ENCODE assay signal across 13 mouse cellular contexts in the genomic region with DNA sequence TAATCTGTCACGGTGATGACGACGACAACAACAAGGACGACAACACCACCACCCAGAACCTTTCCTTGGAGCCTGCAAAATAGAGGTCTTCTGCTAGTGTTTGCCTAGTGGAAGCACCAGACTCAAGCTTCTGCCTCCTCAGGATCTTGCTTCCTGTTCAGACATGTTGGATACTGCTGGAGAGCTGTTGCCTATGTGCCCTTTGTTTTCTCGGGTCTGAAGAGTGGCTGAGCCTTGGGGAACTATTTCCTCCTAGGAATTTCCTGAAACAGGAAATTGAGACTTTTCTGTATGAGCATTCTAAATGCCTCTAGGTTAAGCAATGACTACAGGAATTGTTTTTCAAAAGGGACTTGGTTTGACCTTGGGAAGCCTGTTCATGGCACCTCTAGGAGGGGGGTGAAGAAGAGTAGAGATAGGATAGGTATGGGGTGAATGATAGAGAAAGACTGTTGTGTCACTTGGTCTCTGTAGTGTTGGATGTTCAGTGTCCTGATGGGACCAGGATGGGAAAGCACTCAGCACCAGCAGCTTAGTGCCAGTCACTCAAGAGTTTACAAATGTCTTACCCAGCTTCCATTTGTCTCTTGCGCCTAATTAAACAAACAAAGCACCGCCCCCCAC. TPM values are rescaled to one million over a fixed set of nuclear protein-coding genes. Genes with fewer than 3 reads are reported as not detected.
DNase-seq lines count a peak whose midpoint lies in the region; ATAC-seq and TF ChIP-seq lines count a peak whose summit lies in the region.
"Had no signal": no experiment of that assay in that cellular context is flagged by ENCODE, and none has a peak within 500 bp of the region (broad histone marks: within the 10 kb centered on the region; RNA-seq: fewer than 3 reads in every experiment).

No protein-coding gene starts in this region.

- no peak for TF ChIP-seq CTCF in lung, adult 2 months (IDR thresholded peaks at IDR 0.05; ENCODE audit: insufficient read depth, low read length)

- H3K27me3 ChIP-seq in heart, embryonic 10.5 days (ENCODE audit: insufficient read depth, poor library complexity, severe bottlenecking) = no peaks in the 10 kb centered on the region
- no peaks in the 10 kb centered on the region for H3K27me3 ChIP-seq in embryonic facial prominence, embryonic 10.5 days (replicated peaks; ENCODE audit: low read depth, poor library complexity, severe bottlenecking)
- no peaks in the 10 kb centered on the region for H3K27me3 ChIP-seq in stomach, embryonic 14.5 days (ENCODE audit: control insufficient read depth, insufficient read depth, low read length)
- H3K27me3 ChIP-seq: embryonic facial prominence, embryonic 15.5 days; liver, embryonic 15.5 days had no signal

- 77% methylated on average over 7 of the region's 7 CpGs for WGBS in heart, embryonic 10.5 days
- 52% methylated on average over 7 of the region's 7 CpGs for WGBS in lung, adult 2 months
- 80% methylated on average over 7 of the region's 7 CpGs for WGBS in embryonic facial prominence, embryonic 10.5 days
- 73% methylated on average over 7 of the region's 7 CpGs for WGBS in stomach, embryonic 14.5 days

- no peak for TF ChIP-seq POLR2A in lung, adult 2 months (IDR thresholded peaks at IDR 0.05; ENCODE audit: borderline replicate concordance, extremely low read depth, low read depth, low read length)

- H3K9ac ChIP-seq in stomach, embryonic 14.5 days (replicated peaks; ENCODE audit: low read depth, low read length) = no peak overlapping the region
- H3K9ac ChIP-seq: embryonic facial prominence, embryonic 15.5 days; liver, embryonic 15.5 days had no signal

- no peak for ATAC-seq in stomach, embryonic 14.5 days (ENCODE audit: insufficient number of reproducible peaks, insufficient read depth, low FRiP score, low read depth)

- H3K4me3 ChIP-seq in heart, embryonic 10.5 days = no peak overlapping the region
- no peak overlapping the region for H3K4me3 ChIP-seq in lung, adult 2 months (replicated peaks; ENCODE audit: extremely low read depth, low read depth, low read length)
- H3K4me3 ChIP-seq in embryonic facial prominence, embryonic 10.5 days = no peak overlapping the region
- no peak overlapping the region for H3K4me3 ChIP-seq in stomach, embryonic 14.5 days (ENCODE audit: low read depth, low read length)
- H3K4me3 ChIP-seq: embryonic facial prominence, embryonic 15.5 days; liver, embryonic 15.5 days had no signal

- H3K27ac ChIP-seq in heart, embryonic 10.5 days = peak overlapping the region; percentile 62; the same call in 1 of the 2 replicates
- H3K27ac ChIP-seq in embryonic facial prominence, embryonic 10.5 days (replicated peaks) = peak overlapping the region; percentile 10; the same call in 1 of the 2 replicates
- peak overlapping the region; percentile 33; the same call in 1 of the 2 replicates for H3K27ac ChIP-seq in stomach, embryonic 14.5 days (ENCODE audit: low read length)
- H3K27ac ChIP-seq: embryonic facial prominence, embryonic 15.5 days; liver, embryonic 15.5 days had no signal

- H3K36me3 ChIP-seq in heart, embryonic 10.5 days = no peaks in the 10 kb centered on the region
- no peaks in the 10 kb centered on the region for H3K36me3 ChIP-seq in embryonic facial prominence, embryonic 10.5 days (replicated peaks)
- H3K36me3 ChIP-seq in stomach, embryonic 14.5 days (ENCODE audit: control insufficient read depth, insufficient read depth, low read length) = no peaks in the 10 kb centered on the region
- H3K36me3 ChIP-seq: embryonic facial prominence, embryonic 15.5 days; liver, embryonic 15.5 days had no signal

- no peak for DNase-seq in heart, embryonic 10.5 days (ENCODE audit: low spot score)
- no peak for DNase-seq in heart, postnatal 4 days
- DNase-seq in lung, adult 2 months = peak; percentile 4
- DNase-seq in lung, postnatal 25 days (ENCODE audit: low spot score) = no peak
- no peak for DNase-seq in embryonic facial prominence, embryonic 10.5 days (ENCODE audit: low spot score)
- DNase-seq in adrenal gland, adult 8-10 months = no peak
- no peak for DNase-seq in spleen, adult 12 weeks (ENCODE audit: low spot score)
- DNase-seq: adrenal gland, postnatal 10 days; cerebellum, adult 18-20 months; thymus, adult 18-20 months had no signal

- no peak overlapping the region for H3K4me2 ChIP-seq in stomach, embryonic 14.5 days (replicated peaks; ENCODE audit: low read depth, low read length)
- H3K4me2 ChIP-seq: embryonic facial prominence, embryonic 15.5 days; liver, embryonic 15.5 days had no signal

- no peaks in the 10 kb centered on the region for H3K9me3 ChIP-seq in heart, embryonic 10.5 days
- H3K9me3 ChIP-seq in embryonic facial prominence, embryonic 10.5 days = no peaks in the 10 kb centered on the region
- no peaks in the 10 kb centered on the region for H3K9me3 ChIP-seq in stomach, embryonic 14.5 days (ENCODE audit: control insufficient read depth, low read depth, low read length)
- H3K9me3 ChIP-seq: embryonic facial prominence, embryonic 15.5 days; liver, embryonic 15.5 days had no signal

- H3K4me1 ChIP-seq in heart, embryonic 10.5 days = peaks cover 48% of the 10 kb centered on the region
- peaks cover 31% of the 10 kb centered on the region for H3K4me1 ChIP-seq in lung, adult 2 months (ENCODE audit: control insufficient read depth, insufficient read depth, low read length)
- H3K4me1 ChIP-seq in embryonic facial prominence, embryonic 10.5 days = peaks cover 35% of the 10 kb centered on the region
- H3K4me1 ChIP-seq in stomach, embryonic 14.5 days (ENCODE audit: control insufficient read depth, insufficient read depth, low read length) = peaks cover 27% of the 10 kb centered on the region

RNA-seq across cellular contexts. Expression of gene Gnaq, which starts 49.3 kb away (rescaled TPM):
- polyA plus RNA-seq in heart, embryonic 10.5 days (2016; fragmentation: Nextera tagmentation; extraction: Ambion mirVana) = 14.6 and 18.9 TPM in 2 replicates
- total RNA-seq in heart, postnatal 4 days (2021) = 10 to 100 TPM; 43.6 to 46.0 TPM
- 23.0 and 34.0 TPM in 2 replicates for polyA plus RNA-seq in lung, adult 2 months (2012; rRNA removed)
- 20.2 and 21.4 TPM in 2 replicates for polyA plus RNA-seq in embryonic facial prominence, embryonic 10.5 days (2016; fragmentation: Nextera tagmentation; extraction: Ambion mirVana)
- polyA plus RNA-seq in stomach, embryonic 14.5 days (2014; fragmentation: Nextera tagmentation; extraction: Ambion mirVana) = 22.6 and 23.3 TPM in 2 replicates
- total RNA-seq in adrenal gland, adult 8-10 months (2022) = 10 to 100 TPM; 50.3 to 63.4 (median 58.1) TPM

Comparison
In these comparisons a context has a peak if more than half of its experiments do, and no peak if none do; other contexts are left out.
1. H3K27ac ChIP-seq: peak in every context shown above with its lines; median percentile 62 in heart, embryonic 10.5 days; 33 in stomach, embryonic 14.5 days; 10 in embryonic facial prominence, embryonic 10.5 days.